Mouse (Mus musculus) left cerebral cortex, postnatal 10 days (tissue): ENCODE measurements at regions not wholly inside any gene's neighbourhood (a gene's known extent, or its start where the extent isn't known, plus 50 kb on each side); places are given as distances from the start of the nearest gene placed in this dataset.

Experiments used
- DNase-seq, 2 experiments: peaks; one replicate each; pipeline ENCODE4 v3.0.0; 2021 to 2022; ENCODE audit warnings: low spot score in 2 of 2, mixed read lengths in 1 of 2; ENCODE audit errors: extremely low spot score in 1 of 2
- intact Hi-C: fragments of 180-260 bp; cut with DNase I; formaldehyde crosslinking; loops from one replicate; pipeline ENCODE4 v1.15.1; 2025

GRCm38 (mm10) chr6:34246512-34246911, 69.6 kb upstream of the Slc35b4 start:
- intact Hi-C loops = no loop called here
- DNase-seq = no peak

DNA sequence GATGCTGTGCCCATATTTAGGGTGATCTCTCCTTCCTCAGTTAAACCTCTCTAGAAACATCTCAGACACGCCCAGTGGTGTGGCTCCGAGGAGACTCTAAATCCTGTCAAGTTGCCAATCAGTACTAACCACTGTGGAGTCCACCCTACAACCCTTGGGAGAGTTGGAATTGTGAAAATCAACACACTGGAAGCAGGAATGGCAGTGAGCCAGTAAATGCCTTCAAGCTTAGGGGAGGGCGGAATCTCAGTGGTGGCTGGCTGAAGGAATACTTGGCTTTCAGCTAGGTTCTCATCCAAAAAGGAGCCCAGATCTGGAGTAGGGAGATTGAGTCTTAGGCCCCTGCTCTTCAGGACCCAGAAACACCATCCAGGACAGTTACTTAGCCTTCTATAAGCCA, 66.1 kb upstream of the Slc35b4 start:
- DNase-seq = no peak
- intact Hi-C loops = no loop called here

DNA sequence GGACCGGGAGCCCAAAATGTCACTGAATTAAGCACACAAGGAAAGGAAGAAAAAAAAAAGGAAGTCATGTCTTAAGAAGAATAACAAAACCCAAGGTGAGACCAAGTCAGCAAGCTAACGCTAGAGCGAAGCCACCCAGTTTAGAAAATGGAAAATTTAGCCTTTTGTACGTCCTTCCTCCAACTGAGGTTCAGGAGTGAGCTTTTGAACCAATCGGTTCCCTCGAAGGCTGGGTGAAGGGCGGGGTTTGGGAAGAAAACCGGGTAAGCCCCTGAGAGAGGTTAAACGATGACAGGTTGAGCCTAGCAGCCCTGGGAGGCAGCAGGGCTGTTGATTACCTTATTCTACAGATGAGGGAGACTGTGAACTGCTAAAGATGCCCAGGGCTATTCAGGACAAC, 65.6 kb upstream of the Slc35b4 start:
- no peak for DNase-seq
- intact Hi-C loops = no loop called here

GRCm38 (mm10) chr6:34235132-34235531, 58.2 kb upstream of the Slc35b4 start:
- intact Hi-C loops = no loop called here
- DNase-seq = no peak

DNA sequence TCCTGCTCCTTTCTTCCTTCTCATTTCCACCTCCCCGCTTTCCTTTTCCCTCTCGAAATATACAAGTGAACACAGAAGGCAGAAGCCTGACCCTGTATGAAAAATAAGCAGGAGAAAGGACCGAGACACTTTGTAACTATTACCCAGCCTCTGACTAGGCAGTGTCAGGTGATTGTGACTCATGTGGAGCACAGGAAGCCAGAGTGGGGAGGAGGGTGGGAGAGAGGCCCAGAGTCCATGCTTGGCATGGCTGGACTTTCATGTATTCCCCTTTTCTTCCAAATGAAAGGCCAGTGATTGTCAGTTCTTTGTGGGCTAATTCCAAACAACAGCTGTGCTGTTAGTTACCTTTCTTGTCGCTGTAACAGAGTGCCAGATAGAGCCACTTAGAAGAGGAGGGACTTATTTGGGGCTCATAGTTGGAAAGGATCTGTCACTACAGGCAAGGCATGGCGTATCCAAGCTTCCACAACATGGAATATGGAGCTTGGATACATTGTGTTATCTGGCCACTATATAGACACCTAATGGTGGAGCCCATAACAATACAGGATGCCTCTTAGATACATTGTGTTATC, 57.6 kb upstream of the Slc35b4 start:
- no peak for DNase-seq
- intact Hi-C loops = no loop called here

DNA sequence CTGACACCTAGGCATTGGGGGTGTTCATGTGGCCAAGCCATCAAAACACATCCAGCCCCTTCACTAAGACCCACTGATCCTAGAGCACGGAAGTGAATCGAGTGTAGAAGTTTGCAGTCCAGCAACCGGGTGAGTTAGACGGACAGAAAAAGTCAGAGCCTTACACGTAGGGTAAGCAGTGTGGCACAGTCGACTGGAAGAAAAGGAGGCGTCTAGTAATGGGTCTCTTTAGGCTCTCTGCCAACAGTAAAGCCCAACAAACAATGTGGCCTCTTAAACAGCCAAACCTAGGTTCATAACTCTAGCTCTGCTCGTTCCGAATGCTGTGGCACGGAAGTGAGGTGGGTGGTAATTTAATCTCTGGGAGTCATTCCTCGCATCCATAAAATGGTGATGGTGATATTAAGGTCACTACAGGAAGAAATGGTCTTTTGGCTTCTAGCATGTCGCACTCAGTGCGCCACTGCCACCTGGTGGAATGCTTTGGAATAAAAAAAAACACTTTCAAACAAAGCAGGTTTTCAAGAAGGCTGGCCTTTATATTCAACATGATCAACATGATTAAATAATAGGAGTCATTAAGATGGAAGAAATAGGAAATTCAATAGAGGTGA, 54.0 kb upstream of the Slc35b4 start:
- DNase-seq = peak; percentile 41 to 48
- intact Hi-C loops = no loop called here

DNA sequence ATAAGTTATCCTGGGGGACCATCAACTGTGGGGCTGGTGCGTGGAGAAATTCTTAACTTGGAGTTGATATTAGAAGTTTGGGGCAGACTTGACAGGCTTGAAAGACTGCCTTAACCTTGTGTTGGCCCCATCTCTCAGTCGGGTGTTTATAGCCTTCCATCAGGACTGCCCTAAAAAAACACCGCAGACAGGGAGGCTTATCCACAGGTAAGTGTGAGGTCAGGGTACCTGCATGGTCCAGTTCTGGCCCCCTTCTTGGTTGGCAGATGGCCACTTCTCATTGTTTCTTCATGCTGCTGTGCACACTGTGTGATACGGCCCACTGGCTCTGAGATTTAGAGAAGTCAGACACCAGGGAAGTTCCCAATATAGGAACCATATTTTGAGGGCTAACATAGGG, 50.2 kb upstream of the Slc35b4 start:
- intact Hi-C loops = no loop called here
- DNase-seq = no peak
